Mouse (Mus musculus) ES-Bruce4 (cell line): ENCODE measurements around the gene 1700088E04Rik. TPM values are rescaled to one million over a fixed set of nuclear protein-coding genes. Genes with fewer than 3 reads are reported as not detected.

ENCODE experiments used
- H3K27ac ChIP-seq: 2 replicates; pipeline ENCODE4 v1.5.1; 2012; ENCODE audit warnings: low read length, inconsistent platforms; ENCODE audit not compliant: insufficient read depth
- H3K27me3 ChIP-seq: 2 replicates; pipeline ENCODE4 v1.6.1; 2012; ENCODE audit warnings: mild to moderate bottlenecking, low read length, inconsistent platforms; ENCODE audit not compliant: control insufficient read depth, poor library complexity, insufficient read depth, severe bottlenecking
- H3K36me3 ChIP-seq: 2 replicates; pipeline ENCODE4 v1.6.1; 2012; ENCODE audit warnings: inconsistent platforms, mild to moderate bottlenecking, low read length, moderate library complexity; ENCODE audit not compliant: control insufficient read depth, poor library complexity, insufficient read depth, severe bottlenecking
- H3K4me1 ChIP-seq: one replicate; pipeline ENCODE4 v1.8.1; 2011; ENCODE audit warnings: low read length; ENCODE audit not compliant: control insufficient read depth, insufficient read depth
- H3K4me3 ChIP-seq: 2 replicates; pipeline ENCODE4 v1.5.1; 2011; ENCODE audit warnings: low read depth, mild to moderate bottlenecking, low read length
- H3K9ac ChIP-seq: 2 replicates; pipeline ENCODE4 v1.6.1; 2012; ENCODE audit warnings: low read depth, mild to moderate bottlenecking, inconsistent platforms; ENCODE audit not compliant: poor library complexity, severe bottlenecking
- H3K9me3 ChIP-seq: replicated peaks from 2 replicates; pipeline ENCODE4 v1.6.1; 2012; ENCODE audit warnings: mild to moderate bottlenecking, low read length, inconsistent platforms; ENCODE audit not compliant: control insufficient read depth, poor library complexity, insufficient read depth, severe bottlenecking
- CTCF ChIP-seq: IDR thresholded peaks from one replicate; pipeline ENCODE4 v1.8.1; 2011; ENCODE audit warnings: low read depth, low read length
- EP300 ChIP-seq: IDR thresholded peaks from 2 replicates; pipeline ENCODE4 v1.6.1; 2011; ENCODE audit warnings: low read depth, low read length; ENCODE audit not compliant: insufficient read depth
- POLR2A ChIP-seq: IDR thresholded peaks from one replicate; pipeline ENCODE4 v1.8.1; 2011; ENCODE audit warnings: low read length; ENCODE audit not compliant: insufficient read depth
- polyA plus RNA-seq: library from polyadenylated mRNA; stranded (reverse); fragments of >200 nt; gene quantifications from 2 replicates; pipeline ENCODE4 v1.2.4, GENCODE M21; 2011; ENCODE audit warnings: low read depth; ENCODE audit not compliant: missing spikeins, insufficient read depth, insufficient read length

Gene 1700088E04Rik
- polyA plus RNA-seq, 1 experiment: 1.4 TPM

DNA sequence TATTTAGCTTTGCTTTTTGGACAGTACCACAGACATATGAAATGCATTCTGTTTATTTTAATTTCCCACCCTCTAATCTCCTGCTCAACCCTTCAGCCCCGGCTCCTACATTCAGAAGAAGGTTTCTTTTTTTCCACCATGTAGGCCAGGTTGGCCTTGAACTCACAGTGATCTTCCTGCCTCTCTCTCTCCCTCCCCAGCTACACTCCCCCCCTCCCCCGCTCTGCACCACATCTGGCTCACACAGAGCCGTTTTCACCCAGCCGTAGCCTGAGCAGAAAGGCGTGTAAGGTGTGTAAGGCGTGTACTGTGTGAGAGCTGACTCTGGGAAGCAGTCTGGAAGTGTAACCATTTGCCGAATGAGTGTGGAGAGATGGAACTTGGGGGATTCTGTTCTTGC is 11.7 kb downstream of the 1700088E04Rik start:
- no peaks in the 10 kb centered on the region for H3K36me3 ChIP-seq
- no peak overlapping the region for H3K9ac ChIP-seq
- H3K27ac ChIP-seq: no peak overlapping the region
- TF ChIP-seq CTCF: no peak
- TF ChIP-seq POLR2A: no peak
- TF ChIP-seq EP300: no peak
- H3K27me3 ChIP-seq: no peaks in the 10 kb centered on the region
- H3K4me1 ChIP-seq: peaks cover 2% of the 10 kb centered on the region
- H3K4me3 ChIP-seq: no peak overlapping the region
- H3K9me3 ChIP-seq: no peaks in the 10 kb centered on the region

- Histone ChIP-seq H3K27ac (no peak overlapping the region), H3K36me3 (no peaks in the 10 kb centered on the region), H3K4me1 (peaks cover 2% of the 10 kb centered on the region), H3K27me3 (no peaks in the 10 kb centered on the region), H3K9ac (no peak overlapping the region), H3K9me3 (no peaks in the 10 kb centered on the region), H3K4me3 (no peak overlapping the region)
- TF ChIP-seq CTCF: peak; percentile 64
- TF ChIP-seq POLR2A: no peak
Observed at GRCm38 (mm10) chr15:79128208-79128607, 12.8 kb downstream of the 1700088E04Rik start.

DNA sequence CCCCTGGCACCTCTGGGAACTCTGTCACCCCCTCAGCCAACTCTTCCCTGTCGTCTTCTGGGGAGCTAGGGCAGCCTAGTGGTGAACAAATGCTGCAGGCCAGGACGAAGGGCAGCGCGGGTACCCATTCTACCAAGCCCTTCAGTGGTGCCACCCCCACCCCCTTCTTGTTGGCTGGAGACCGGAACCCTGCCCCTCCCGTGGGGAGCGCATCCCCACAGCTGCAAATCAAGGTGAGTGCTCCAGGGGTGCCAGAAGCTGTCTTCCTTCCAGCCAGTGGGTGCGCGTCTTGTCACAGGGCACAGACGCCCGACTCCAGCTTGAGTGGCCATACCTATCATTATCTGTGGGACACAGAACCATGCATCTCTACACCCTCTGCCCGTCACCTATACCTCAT is 14.0 kb downstream of the 1700088E04Rik start:
- TF ChIP-seq POLR2A (no peak), CTCF (no peak), EP300 (no peak)
- no peak overlapping the region for H3K27ac ChIP-seq
- 0 out of 2 replicates have a peak overlapping the region, but pooled peaks have one; percentile 0 for H3K4me3 ChIP-seq
- H3K27me3 ChIP-seq: no peaks in the 10 kb centered on the region
- no peak overlapping the region for H3K9ac ChIP-seq
- H3K36me3 ChIP-seq: no peaks in the 10 kb centered on the region
- H3K9me3 ChIP-seq: no peaks in the 10 kb centered on the region
- H3K4me1 ChIP-seq: peaks cover 2% of the 10 kb centered on the region

GRCm38 (mm10) chr15:79126217-79126932 is 14.7 kb downstream of the 1700088E04Rik start:
- Histone ChIP-seq H3K27me3 (no peaks in the 10 kb centered on the region), H3K4me1 (no peaks in the 10 kb centered on the region), H3K9ac (no peak overlapping the region), H3K4me3 (0 out of 2 replicates have a peak overlapping the region, but pooled peaks have one; percentile 0), H3K9me3 (no peaks in the 10 kb centered on the region), H3K36me3 (no peaks in the 10 kb centered on the region), H3K27ac (no peak overlapping the region)
- TF ChIP-seq CTCF (peak; percentile 40), EP300 (no peak)

- Histone ChIP-seq H3K4me3 (no peak overlapping the region), H3K27ac (no peak overlapping the region), H3K27me3 (no peaks in the 10 kb centered on the region), H3K9ac (no peak overlapping the region), H3K36me3 (no peaks in the 10 kb centered on the region), H3K4me1 (no peaks in the 10 kb centered on the region), H3K9me3 (no peaks in the 10 kb centered on the region)
- no peak for TF ChIP-seq CTCF
- no peak for TF ChIP-seq EP300
- TF ChIP-seq POLR2A: no peak
Observed at GRCm38 (mm10) chr15:79124331-79124875, 16.6 kb downstream of the 1700088E04Rik start.

GRCm38 (mm10) chr15:79123751-79124150 is 17.3 kb downstream of the 1700088E04Rik start:
- no peaks in the 10 kb centered on the region for H3K9me3 ChIP-seq
- no peaks in the 10 kb centered on the region for H3K36me3 ChIP-seq
- H3K4me1 ChIP-seq: no peaks in the 10 kb centered on the region
- no peak for TF ChIP-seq CTCF
- TF ChIP-seq POLR2A: no peak
- no peak for TF ChIP-seq EP300
- no peak overlapping the region for H3K9ac ChIP-seq
- no peaks in the 10 kb centered on the region for H3K27me3 ChIP-seq
- no peak overlapping the region for H3K4me3 ChIP-seq
- H3K27ac ChIP-seq: no peak overlapping the region
